Mouse (Mus musculus): ENCODE measurements around the gene Tnrc18.

- TF ChIP-seq CTCF (IDR thresholded peaks at IDR 0.05; ENCODE audit: low read depth, low read length), result no peak
- no peak for TF ChIP-seq POLR2A (IDR thresholded peaks at IDR 0.05; ENCODE audit: insufficient read depth, low read length)
Measured at GRCm38 (mm10) chr5:142796921-142797320, 20.5 kb downstream of the Tnrc18 start.
